Mouse (Mus musculus): ENCODE measurements around the gene Gm21409. TPM values are rescaled to one million over a fixed set of nuclear protein-coding genes. Genes with fewer than 3 reads are reported as not detected.
"Not testable (repeated sequence)": the region's sequence is repeated elsewhere in the genome, so short reads cannot be mapped to it uniquely, and the experiment has no call there.

The Gm21409 gene
- polyA plus RNA-seq (2015; fragmentation: Nextera tagmentation; extraction: Ambion mirVana), result not detected in 2 replicates

DNA sequence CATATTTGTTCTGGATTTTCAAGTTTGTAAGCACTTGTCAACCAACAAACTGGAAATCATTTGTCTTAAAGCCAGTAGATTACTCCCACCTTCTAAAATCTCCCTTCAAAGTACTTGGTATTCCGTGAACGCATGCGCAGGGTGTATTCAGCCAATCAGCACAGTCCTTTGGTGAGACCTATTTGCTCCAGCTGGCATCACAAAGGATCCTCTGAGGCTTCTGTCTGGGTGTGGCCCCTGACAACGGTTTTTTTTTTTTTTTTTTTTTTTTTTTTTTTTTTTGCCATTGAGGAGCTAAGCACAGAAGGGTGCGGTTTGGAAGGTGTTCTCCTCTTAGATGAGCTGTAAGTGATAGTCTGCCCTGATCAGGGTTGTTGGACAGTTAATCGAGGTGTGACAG is at the start of gene Gm21409:
TSS of gene Gm21409 (plus strand) at position 301 of the 400 bp plus-strand sequence.
- H3K36me3 ChIP-seq; H3K27ac ChIP-seq; H3K4me2 ChIP-seq; H3K9me3 ChIP-seq; ATAC-seq (ENCODE audit: borderline replicate concordance, extremely low read depth, low FRiP score, low TSS enrichment); H3K4me3 ChIP-seq; H3K27me3 ChIP-seq; H3K9ac ChIP-seq; H3K4me1 ChIP-seq: not testable (repeated sequence)
- no CpG with 5 or more reads among the region's 6 CpGs for WGBS

Other genes with a start within 250 kb of the Gm21409 start
- gene Gm21394, start 181.8 kb upstream of the Gm21409 start, polyA plus RNA-seq (2015; fragmentation: Nextera tagmentation; extraction: Ambion mirVana), result not detected in 2 replicates

Measured in lung, embryonic 15.5 days (tissue).